Mouse (Mus musculus) splenic B cell, adult 2 months (primary cell): Measurements from ENCODE around the gene Olfr128.
"Not testable (repeated sequence)": the region's sequence is repeated elsewhere in the genome, so short reads cannot be mapped to it uniquely, and the experiment has no call there.

Source experiments
- DNase-seq: peaks from one replicate; pipeline ENCODE4 v3.0.0-alpha.2; 2011; ENCODE audit warnings: low read depth, low spot score
- H3K27me3 ChIP-seq: 2 replicates; pipeline ENCODE4 v1.6.1; 2012; ENCODE audit warnings: mild to moderate bottlenecking, low read length, moderate library complexity, mixed read lengths; ENCODE audit not compliant: control insufficient read depth, poor library complexity, insufficient read depth, severe bottlenecking
- H3K36me3 ChIP-seq: 2 replicates; pipeline ENCODE4 v1.6.1; 2012; ENCODE audit warnings: mild to moderate bottlenecking, low read length, moderate library complexity, mixed read lengths; ENCODE audit not compliant: control insufficient read depth, poor library complexity, insufficient read depth, severe bottlenecking

Gene Olfr128

GRCm38 (mm10) chr17:37920248-37920647, at the start of gene Olfr128:
Olfr128 (plus strand) TSS chr17:37920548.
- no peaks in the 10 kb centered on the region for H3K27me3 ChIP-seq
- no peaks in the 10 kb centered on the region for H3K36me3 ChIP-seq
- no peak for DNase-seq

GRCm38 (mm10) chr17:37873830-37874229, 46.5 kb upstream of the Olfr128 start:
- no peak for DNase-seq
- Histone ChIP-seq H3K27me3 (no peaks in the 10 kb centered on the region), H3K36me3 (no peaks in the 10 kb centered on the region)

GRCm38 (mm10) chr17:37900137-37900536, 20.2 kb upstream of the Olfr128 start, which contains the start of gene Olfr127:
Olfr127 (plus strand) TSS chr17:37900437.
- no peaks in the 10 kb centered on the region for H3K36me3 ChIP-seq
- DNase-seq, result no peak
- no peaks in the 10 kb centered on the region for H3K27me3 ChIP-seq

GRCm38 (mm10) chr17:37906821-37907220, 13.5 kb upstream of the Olfr128 start:
- DNase-seq, result not testable (repeated sequence)

GRCm38 (mm10) chr17:37952979-37953378, 32.6 kb downstream of the Olfr128 start, which contains the start of gene Olfr761:
Olfr761 (minus strand) TSS chr17:37953079.
- DNase-seq, result no peak
- Histone ChIP-seq H3K36me3 (no peaks in the 10 kb centered on the region), H3K27me3 (no peaks in the 10 kb centered on the region)

More at GRCm38 (mm10) chr17:37906821-37907220, 13.5 kb upstream of the Olfr128 start:
- H3K27me3 ChIP-seq, H3K36me3 ChIP-seq: not testable (repeated sequence)

- DNase-seq, result no peak
- Histone ChIP-seq H3K27me3 (no peaks in the 10 kb centered on the region), H3K36me3 (no peaks in the 10 kb centered on the region)
These were observed 53.2 kb downstream of the Olfr128 start for GRCm38 (mm10) chr17:37973591-37973990.
